Mouse (Mus musculus) kidney, adult 18-20 months (tissue): Measurements from ENCODE around the gene Fam222b.

ENCODE experiments used
- DNase-seq: peaks from one replicate; pipeline ENCODE4 v3.0.0; 2021

Fam222b gene

GRCm38 (mm10) chr11:78140665-78141064 lies 46.2 kb downstream of the Fam222b start:
- DNase-seq, result no peak

- DNase-seq, result no peak
These were observed 49.1 kb downstream of the Fam222b start for GRCm38 (mm10) chr11:78143520-78143919.

- DNase-seq, result no peak
These were observed 51.7 kb downstream of the Fam222b start for GRCm38 (mm10) chr11:78146168-78146567.

GRCm38 (mm10) chr11:78146707-78147543 lies 52.5 kb downstream of the Fam222b start:
- DNase-seq, result no peak

GRCm38 (mm10) chr11:78151161-78151560 lies 56.7 kb downstream of the Fam222b start:
- DNase-seq, result no peak

GRCm38 (mm10) chr11:78152299-78153231 lies 58.1 kb downstream of the Fam222b start:
- peak; percentile 57 for DNase-seq

- no peak for DNase-seq
These were observed 59.3 kb downstream of the Fam222b start for GRCm38 (mm10) chr11:78153778-78154177.

- no peak for DNase-seq
These were observed 61.2 kb downstream of the Fam222b start for GRCm38 (mm10) chr11:78155674-78156073.

- no peak for DNase-seq
These were observed 61.8 kb downstream of the Fam222b start for GRCm38 (mm10) chr11:78156156-78156699.

GRCm38 (mm10) chr11:78159096-78159495 lies 64.6 kb downstream of the Fam222b start:
- peak; percentile 79 for DNase-seq

- DNase-seq, result no peak
These were observed 65.1 kb downstream of the Fam222b start for GRCm38 (mm10) chr11:78159557-78159956.

- no peak for DNase-seq
These were observed 65.7 kb downstream of the Fam222b start for GRCm38 (mm10) chr11:78160171-78160570.

- DNase-seq, result no peak
These were observed 66.2 kb downstream of the Fam222b start for GRCm38 (mm10) chr11:78160675-78161074.

GRCm38 (mm10) chr11:78161169-78161568 lies 66.7 kb downstream of the Fam222b start:
- DNase-seq, result no peak

GRCm38 (mm10) chr11:78161968-78162367 lies 67.5 kb downstream of the Fam222b start:
- no peak for DNase-seq

- DNase-seq, result peak; percentile 55
These were observed 68.0 kb downstream of the Fam222b start for GRCm38 (mm10) chr11:78162504-78162903.

- DNase-seq, result no peak
These were observed 68.6 kb downstream of the Fam222b start for GRCm38 (mm10) chr11:78163045-78163444.

GRCm38 (mm10) chr11:78163681-78164603 lies 69.5 kb downstream of the Fam222b start:
- peak; percentile 64 for DNase-seq

GRCm38 (mm10) chr11:78164604-78164923 lies 70.1 kb downstream of the Fam222b start:
- no peak for DNase-seq

GRCm38 (mm10) chr11:78164924-78165760 lies 70.7 kb downstream of the Fam222b start, which contains the start of gene Traf4:
Gene Traf4, minus strand, starts transcription at chr11:78165589.
- peak; percentile 74 for DNase-seq

GRCm38 (mm10) chr11:78165761-78166109 lies 71.3 kb downstream of the Fam222b start:
- DNase-seq, result peak; percentile 91
